Mouse (Mus musculus) limb, embryonic 14.5 days (tissue): ENCODE data around the gene Slc37a2. TPM values are rescaled to one million over a fixed set of nuclear protein-coding genes. Genes with fewer than 3 reads are reported as not detected.

Experiments used
- ATAC-seq: fragments of 200-750 bp; cut with Nextera tagmentation; 2 replicates; pipeline ENCODE4 v1.8.0; 2017; ENCODE audit warnings: low read depth, moderate number of reproducible peaks, moderate TSS enrichment; ENCODE audit not compliant: low FRiP score
- DNase-seq: peaks from one replicate; pipeline ENCODE4 v3.0.0-alpha.2; 2015; ENCODE audit warnings: low spot score
- H3K27ac ChIP-seq: fragments of 300-500 bp; sonication (generic); replicated peaks from 2 replicates; pipeline ENCODE4 v1.5.1; 2014; ENCODE audit warnings: low read depth, mild to moderate bottlenecking, low read length, moderate library complexity, mixed read lengths
- H3K27me3 ChIP-seq: fragments of 300-500 bp; sonication (generic); 2 replicates; pipeline ENCODE4 v1.6.1; 2014; ENCODE audit warnings: low read length, mixed read lengths; ENCODE audit not compliant: control insufficient read depth, insufficient read depth
- H3K36me3 ChIP-seq: fragments of 300-500 bp; sonication (generic); 2 replicates; pipeline ENCODE4 v1.6.1; 2014; ENCODE audit warnings: mild to moderate bottlenecking, low read length, moderate library complexity, mixed read lengths; ENCODE audit not compliant: control insufficient read depth, insufficient read depth
- H3K4me1 ChIP-seq: fragments of 300-500 bp; sonication (generic); 2 replicates; pipeline ENCODE4 v1.6.1; 2014; ENCODE audit warnings: antibody characterized with exemption, low read length, mixed read lengths; ENCODE audit not compliant: control insufficient read depth, insufficient read depth
- H3K4me2 ChIP-seq: fragments of 300-500 bp; sonication (generic); replicated peaks from 2 replicates; pipeline ENCODE4 v1.6.1; 2014; ENCODE audit warnings: low read depth, mild to moderate bottlenecking, low read length, moderate library complexity; ENCODE audit not compliant: severe bottlenecking
- H3K4me3 ChIP-seq: fragments of 300-500 bp; sonication (generic); replicated peaks from 2 replicates; pipeline ENCODE4 v1.5.1; 2014; ENCODE audit warnings: low read length
- H3K9ac ChIP-seq: fragments of 300-500 bp; sonication (generic); 2 replicates; pipeline ENCODE4 v1.6.1; 2014; ENCODE audit warnings: mild to moderate bottlenecking, low read depth, low read length, moderate library complexity; ENCODE audit not compliant: severe bottlenecking
- H3K9me3 ChIP-seq: fragments of 300-500 bp; sonication (generic); 2 replicates; pipeline ENCODE4 v1.6.1; 2016; ENCODE audit warnings: low read length; ENCODE audit not compliant: control insufficient read depth
- POLR2A ChIP-seq: fragments of 200-500 bp; IDR thresholded peaks from 2 replicates; pipeline ENCODE4 v1.8.0; 2012; ENCODE audit warnings: inconsistent platforms, mild to moderate bottlenecking, moderate library complexity, borderline replicate concordance; ENCODE audit not compliant: insufficient read depth, insufficient read length; ENCODE audit errors: extremely low read depth
- WGBS: fragments of 180-500 bp; shearing (Covaris S2); extraction: QIAGEN DNeasy Blood & Tissue Kit; methylation state at CpG from one replicate; pipeline ENCODE4 v1.1.7; 2014; 5-methylcytosine and 5-hydroxymethylcytosine counted together
- polyA plus RNA-seq, 2 experiments: library from polyadenylated mRNA; depleted of rRNA in 1 of 2; stranded (reverse) in 1 of 2; unstranded in 1 of 2; fragments of >200 nt; fragmentation: Nextera tagmentation in 1 of 2; extraction: Ambion mirVana in 1 of 2; gene quantifications; 2 replicates each; pipeline versions ENCODE4 v1.2.1 to v1.2.3; 2012 to 2014

The Slc37a2 gene
- polyA plus RNA-seq, 2 experiments: 3.2 TPM

DNA sequence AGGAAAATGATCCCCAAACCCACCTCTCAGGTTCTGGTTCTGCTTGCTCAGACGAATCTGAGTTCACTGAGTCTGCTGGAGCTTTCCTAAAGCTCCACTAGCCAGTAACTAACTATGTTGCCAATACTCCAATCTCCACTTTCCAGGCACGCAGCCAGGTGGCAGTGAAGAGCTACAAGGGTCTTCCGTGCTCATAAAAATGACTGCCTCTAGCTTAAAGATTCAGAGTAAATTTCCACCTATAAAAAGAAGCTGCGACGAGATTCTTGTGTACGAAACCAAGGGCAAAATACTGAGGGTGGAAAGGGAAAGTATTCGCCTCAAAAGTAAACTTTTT, 319 bp upstream of the Slc37a2 start:
- Histone ChIP-seq H3K27ac (no peak overlapping the region), H3K4me2 (peak overlapping the region; percentile 73), H3K36me3 (no peaks in the 10 kb centered on the region), H3K27me3 (no peaks in the 10 kb centered on the region), H3K4me1 (0 out of 2 replicates have a peak, but pooled peaks cover 3% of the 10 kb centered on the region), H3K4me3 (peak overlapping the region; percentile 44), H3K9ac (peak overlapping the region; percentile 51; the same call in 1 of the 2 replicates), H3K9me3 (no peaks in the 10 kb centered on the region)
- DNase-seq (peak; percentile 86), ATAC-seq (peak; percentile 74)
- no peak for TF ChIP-seq POLR2A
- WGBS: 13% methylated on average over 7 of the region's 7 CpGs

DNA sequence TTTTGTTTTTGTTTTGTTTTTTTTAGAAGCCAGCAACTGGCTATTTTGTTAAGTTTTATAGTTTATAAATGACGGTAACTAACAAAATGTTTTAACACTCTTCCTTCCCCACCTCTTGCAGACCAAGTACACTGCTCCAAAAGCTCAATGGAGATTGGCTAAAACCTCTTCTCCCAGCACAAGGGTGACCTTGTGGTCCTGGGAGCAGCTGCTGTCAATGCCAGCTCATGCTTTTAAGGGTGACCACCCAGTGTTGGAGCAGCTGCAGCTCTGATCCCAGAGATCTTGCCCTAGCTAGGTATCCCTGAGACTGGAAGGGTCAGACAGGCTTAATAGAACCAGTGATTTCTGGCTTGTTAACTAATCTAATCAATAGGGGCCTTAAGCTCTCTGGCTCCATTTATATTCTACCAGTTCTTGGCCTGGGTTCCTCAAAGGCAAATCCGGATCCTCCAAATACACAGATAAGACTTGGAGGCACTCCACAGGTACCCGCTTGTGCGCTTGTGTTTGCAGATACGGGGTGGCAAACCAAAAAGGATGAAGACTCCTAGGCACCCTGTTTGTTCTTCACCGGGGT, 917 bp downstream of the Slc37a2 start:
- H3K9me3 ChIP-seq: no peaks in the 10 kb centered on the region
- peak; percentile 21; the same call in 1 of the 2 replicates for ATAC-seq
- H3K27ac ChIP-seq: no peak overlapping the region
- no peak for TF ChIP-seq POLR2A
- H3K4me1 ChIP-seq: 0 out of 2 replicates have a peak, but pooled peaks cover 3% of the 10 kb centered on the region
- H3K4me3 ChIP-seq: peak overlapping the region; percentile 44
- 21% methylated on average over 6 of the region's 6 CpGs for WGBS
- no peaks in the 10 kb centered on the region for H3K36me3 ChIP-seq
- peak overlapping the region; percentile 73 for H3K4me2 ChIP-seq
- no peak for DNase-seq
- H3K27me3 ChIP-seq: no peaks in the 10 kb centered on the region
- H3K9ac ChIP-seq: peak overlapping the region; percentile 51

DNA sequence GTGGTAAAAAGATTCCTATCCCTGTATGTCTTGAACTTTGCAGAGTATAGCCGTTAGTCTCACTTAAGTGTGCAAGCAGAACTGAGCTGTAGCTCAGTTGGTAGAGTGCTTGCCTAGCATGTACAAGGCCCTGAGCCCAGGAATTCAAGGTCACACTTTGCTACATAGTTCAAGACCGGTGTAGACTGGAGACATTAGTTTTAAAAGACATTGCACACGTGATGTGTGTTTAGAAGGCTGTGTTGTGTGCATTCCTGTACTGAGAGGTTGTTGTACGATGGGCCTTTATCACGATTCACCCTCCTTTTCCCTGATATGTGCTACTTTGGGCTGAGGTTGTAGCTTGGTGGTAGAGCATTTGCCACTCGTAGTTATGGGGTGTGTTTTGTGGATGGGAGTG, 4.9 kb downstream of the Slc37a2 start:
- Histone ChIP-seq H3K27ac (no peak overlapping the region), H3K36me3 (no peaks in the 10 kb centered on the region), H3K9ac (no peak overlapping the region), H3K4me2 (no peak overlapping the region), H3K9me3 (no peaks in the 10 kb centered on the region), H3K27me3 (no peaks in the 10 kb centered on the region), H3K4me3 (no peak overlapping the region), H3K4me1 (0 out of 2 replicates have a peak, but pooled peaks cover 2% of the 10 kb centered on the region)
- ATAC-seq (no peak), DNase-seq (no peak)
- TF ChIP-seq POLR2A: no peak
- WGBS: 85% methylated on average over 6 of the region's 6 CpGs

DNA sequence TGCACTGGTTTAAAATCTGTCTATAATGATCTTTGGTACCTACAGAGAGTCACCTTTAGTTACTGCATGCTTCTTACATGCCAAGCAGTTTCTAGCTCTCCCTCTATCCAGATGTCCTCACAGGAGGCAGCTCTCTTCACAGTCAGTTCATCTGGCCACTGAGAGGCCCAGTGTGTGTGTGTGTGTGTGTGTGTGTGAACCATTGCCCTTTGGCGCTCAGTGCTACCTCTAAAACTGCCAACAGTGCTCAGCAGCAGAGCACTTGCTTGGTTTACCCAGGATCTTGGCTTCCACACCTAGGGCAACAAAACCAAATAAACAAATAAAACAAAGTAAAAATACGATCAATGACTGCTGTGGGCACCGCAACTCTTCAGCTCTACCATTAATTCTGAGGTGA, 5.6 kb downstream of the Slc37a2 start:
- Histone ChIP-seq H3K27me3 (no peaks in the 10 kb centered on the region), H3K4me1 (no peaks in the 10 kb centered on the region), H3K9me3 (no peaks in the 10 kb centered on the region), H3K4me3 (no peak overlapping the region), H3K9ac (no peak overlapping the region), H3K36me3 (no peaks in the 10 kb centered on the region), H3K27ac (no peak overlapping the region), H3K4me2 (no peak overlapping the region)
- ATAC-seq: no peak
- WGBS: 82% methylated on average over 3 of the region's 3 CpGs
- no peak for DNase-seq
- no peak for TF ChIP-seq POLR2A

DNA sequence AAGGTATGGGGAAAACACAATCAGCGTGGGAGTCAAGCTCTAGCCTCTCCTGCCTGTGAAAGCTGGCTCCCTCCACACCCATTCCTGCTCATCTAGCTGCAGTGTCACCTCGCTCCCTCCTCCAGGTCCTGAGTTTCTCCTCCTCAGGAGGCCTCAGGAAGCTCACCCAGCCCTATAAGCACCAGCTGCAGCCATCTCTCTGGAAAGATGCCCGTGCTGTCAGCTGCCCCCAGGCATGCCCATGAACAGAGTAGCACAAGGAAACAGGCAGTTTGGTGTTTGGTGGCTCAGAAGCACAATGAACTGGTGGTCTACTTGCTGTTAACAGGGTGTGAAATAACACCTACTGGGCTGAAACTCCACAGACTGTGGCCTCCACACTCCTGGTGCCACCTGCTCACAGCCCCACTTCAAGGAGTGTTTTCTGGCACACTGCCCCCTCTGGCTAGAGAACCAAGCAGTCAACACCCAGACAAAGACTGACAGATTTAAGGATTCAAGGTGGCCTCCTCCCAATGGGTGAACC, 7.1 kb downstream of the Slc37a2 start:
- no peak overlapping the region for H3K27ac ChIP-seq
- no peak for DNase-seq
- ATAC-seq: no peak
- TF ChIP-seq POLR2A: no peak
- no peaks in the 10 kb centered on the region for H3K36me3 ChIP-seq
- no peak overlapping the region for H3K9ac ChIP-seq
- no peaks in the 10 kb centered on the region for H3K4me1 ChIP-seq
- no peak overlapping the region for H3K4me3 ChIP-seq
- H3K9me3 ChIP-seq: no peaks in the 10 kb centered on the region
- no peaks in the 10 kb centered on the region for H3K27me3 ChIP-seq
- 33% methylated on average over 3 of the region's 3 CpGs for WGBS
- no peak overlapping the region for H3K4me2 ChIP-seq

DNA sequence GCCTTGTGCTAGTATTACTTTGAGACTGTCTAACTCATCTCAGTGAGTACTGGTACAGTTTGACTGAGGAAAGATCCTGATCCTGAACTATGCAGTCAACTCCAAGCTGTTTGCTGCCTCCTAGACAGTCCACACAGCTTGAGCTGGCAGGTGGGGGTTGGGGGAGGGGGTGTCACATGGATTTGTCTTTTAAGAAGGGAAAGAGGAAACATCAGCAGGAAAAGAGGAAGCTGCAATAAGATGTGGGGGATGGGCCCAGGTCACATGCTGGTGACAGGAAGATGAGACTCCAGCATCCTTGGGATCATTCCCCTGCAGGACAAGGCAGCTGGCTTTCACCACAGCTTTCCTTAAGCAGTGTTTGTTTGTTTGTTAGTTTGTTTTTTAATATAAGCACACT, 8.1 kb downstream of the Slc37a2 start:
- Histone ChIP-seq H3K4me1 (no peaks in the 10 kb centered on the region), H3K27ac (no peak overlapping the region), H3K9ac (no peak overlapping the region), H3K4me3 (no peak overlapping the region), H3K4me2 (no peak overlapping the region), H3K27me3 (no peaks in the 10 kb centered on the region), H3K9me3 (no peaks in the 10 kb centered on the region), H3K36me3 (no peaks in the 10 kb centered on the region)
- TF ChIP-seq POLR2A: no peak
- DNase-seq (no peak), ATAC-seq (no peak)
